Mouse (Mus musculus) ES-E14 (cell line): ENCODE results near the gene Carm1.

Source experiments
- CHD2 ChIP-seq: IDR thresholded peaks from 2 replicates; pipeline ENCODE4 v1.6.1; 2014; ENCODE audit warnings: mild to moderate bottlenecking, low read depth, low read length, inconsistent platforms
- HCFC1 ChIP-seq: IDR thresholded peaks from 2 replicates; pipeline ENCODE4 v1.6.1; 2012; ENCODE audit warnings: low read length, inconsistent platforms, borderline replicate concordance; ENCODE audit not compliant: insufficient read depth
- MAFK ChIP-seq: IDR thresholded peaks from 2 replicates; pipeline ENCODE4 v1.6.1; 2014; ENCODE audit warnings: mild to moderate bottlenecking, low read depth, low read length, inconsistent platforms; ENCODE audit not compliant: insufficient read depth
- ZC3H11A ChIP-seq: IDR thresholded peaks from 2 replicates; pipeline ENCODE4 v1.6.1; 2012; ENCODE audit warnings: low read depth, mild to moderate bottlenecking, inconsistent platforms, low read length, borderline replicate concordance
- ZNF384 ChIP-seq: IDR thresholded peaks from 2 replicates; pipeline ENCODE4 v1.6.1; 2012; ENCODE audit warnings: low read depth, low read length, inconsistent platforms

- TF ChIP-seq ZC3H11A (no peak), MAFK (no peak), HCFC1 (no peak), CHD2 (no peak), ZNF384 (no peak)
Measured at GRCm38 (mm10) chr9:21578226-21578625, 31.5 kb downstream of the Carm1 start.
